Mouse (Mus musculus): ENCODE data around the gene Scn5a. TPM values are rescaled to one million over a fixed set of nuclear protein-coding genes. Genes with fewer than 3 reads are reported as not detected.

Scn5a gene
- polyA plus RNA-seq, 1 experiment: 0.41 TPM

- Histone ChIP-seq H3K27ac (ENCODE audit: insufficient read depth, low read depth, low read length) (no peak overlapping the region), H3K27me3 (ENCODE audit: control insufficient read depth, insufficient read depth, low read length) (peaks cover 8% of the 10 kb centered on the region; the same call in 1 of the 2 replicates), H3K36me3 (ENCODE audit: control insufficient read depth, insufficient read depth, low read length) (no peaks in the 10 kb centered on the region), H3K4me3 (ENCODE audit: low read depth, low read length) (no peak overlapping the region), H3K4me1 (ENCODE audit: control insufficient read depth, insufficient read depth, insufficient read length, low read length) (no peaks in the 10 kb centered on the region)
- WGBS: 86% methylated on average over 5 of the region's 5 CpGs
- TF ChIP-seq POLR2A (IDR thresholded peaks at IDR 0.05; ENCODE audit: low read depth, low read length) (no peak), CTCF (IDR thresholded peaks at IDR 0.05; ENCODE audit: extremely low read depth, insufficient read length, insufficient replicate concordance, low read depth, low read length) (no peak)
Measured at GRCm38 (mm10) chr9:119567800-119568199, 11.0 kb downstream of the Scn5a start.

- no peak for TF ChIP-seq POLR2A (IDR thresholded peaks at IDR 0.05; ENCODE audit: low read depth, low read length)
- TF ChIP-seq CTCF (IDR thresholded peaks at IDR 0.05; ENCODE audit: extremely low read depth, insufficient read length, insufficient replicate concordance, low read depth, low read length): no peak
- WGBS: 9% methylated on average over 10 of the region's 10 CpGs
Measured at GRCm38 (mm10) chr9:119566214-119566613, 12.6 kb downstream of the Scn5a start.

DNA sequence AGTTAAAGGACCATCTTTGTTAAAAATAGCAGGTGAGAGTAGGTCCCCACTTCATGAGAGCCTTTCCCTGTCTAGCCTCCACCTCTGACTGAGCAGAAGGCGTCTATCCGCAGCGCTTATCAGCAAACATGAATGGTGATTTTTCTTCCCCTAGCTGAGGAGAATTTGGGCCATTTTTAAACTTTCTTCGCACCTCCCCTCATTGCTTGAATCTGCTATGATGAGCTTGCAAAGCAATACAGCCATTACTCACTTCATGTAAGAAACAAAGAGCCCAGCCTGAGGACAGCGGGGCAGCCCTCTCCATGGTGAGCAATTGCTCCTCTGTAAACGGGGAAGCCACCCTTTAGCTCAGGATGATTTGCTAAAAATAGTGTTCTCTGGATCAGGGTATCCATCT, 14.0 kb downstream of the Scn5a start:
- no peak overlapping the region for H3K4me3 ChIP-seq (ENCODE audit: low read depth, low read length)
- no peak for TF ChIP-seq CTCF (IDR thresholded peaks at IDR 0.05; ENCODE audit: extremely low read depth, insufficient read length, insufficient replicate concordance, low read depth, low read length)
- TF ChIP-seq POLR2A (IDR thresholded peaks at IDR 0.05; ENCODE audit: low read depth, low read length): no peak
- 75% methylated on average over 6 of the region's 6 CpGs for WGBS
- H3K4me1 ChIP-seq (ENCODE audit: control insufficient read depth, insufficient read depth, insufficient read length, low read length): no peaks in the 10 kb centered on the region
- H3K36me3 ChIP-seq (ENCODE audit: control insufficient read depth, insufficient read depth, low read length): no peaks in the 10 kb centered on the region
- no peak overlapping the region for H3K27ac ChIP-seq (ENCODE audit: insufficient read depth, low read depth, low read length)
- H3K27me3 ChIP-seq (ENCODE audit: control insufficient read depth, insufficient read depth, low read length): no peaks in the 10 kb centered on the region

More at GRCm38 (mm10) chr9:119566214-119566613, 12.6 kb downstream of the Scn5a start:
- no peaks in the 10 kb centered on the region for H3K4me1 ChIP-seq (ENCODE audit: control insufficient read depth, insufficient read depth, insufficient read length, low read length)
- no peak overlapping the region for H3K4me3 ChIP-seq (ENCODE audit: low read depth, low read length)
- H3K27ac ChIP-seq (ENCODE audit: insufficient read depth, low read depth, low read length): no peak overlapping the region
- H3K36me3 ChIP-seq (ENCODE audit: control insufficient read depth, insufficient read depth, low read length): no peaks in the 10 kb centered on the region
- peaks cover 2% of the 10 kb centered on the region; the same call in 1 of the 2 replicates for H3K27me3 ChIP-seq (ENCODE audit: control insufficient read depth, insufficient read depth, low read length)

GRCm38 (mm10) chr9:119563617-119564016, 15.2 kb downstream of the Scn5a start:
- TF ChIP-seq POLR2A (IDR thresholded peaks at IDR 0.05; ENCODE audit: low read depth, low read length) (no peak), CTCF (IDR thresholded peaks at IDR 0.05; ENCODE audit: extremely low read depth, insufficient read length, insufficient replicate concordance, low read depth, low read length) (no peak)
- no peaks in the 10 kb centered on the region for H3K27me3 ChIP-seq (ENCODE audit: control insufficient read depth, insufficient read depth, low read length)
- no peak overlapping the region for H3K27ac ChIP-seq (ENCODE audit: insufficient read depth, low read depth, low read length)
- no peak overlapping the region for H3K4me3 ChIP-seq (ENCODE audit: low read depth, low read length)
- WGBS: 54% methylated on average over 6 of the region's 6 CpGs
- no peaks in the 10 kb centered on the region for H3K4me1 ChIP-seq (ENCODE audit: control insufficient read depth, insufficient read depth, insufficient read length, low read length)
- no peaks in the 10 kb centered on the region for H3K36me3 ChIP-seq (ENCODE audit: control insufficient read depth, insufficient read depth, low read length)

DNA sequence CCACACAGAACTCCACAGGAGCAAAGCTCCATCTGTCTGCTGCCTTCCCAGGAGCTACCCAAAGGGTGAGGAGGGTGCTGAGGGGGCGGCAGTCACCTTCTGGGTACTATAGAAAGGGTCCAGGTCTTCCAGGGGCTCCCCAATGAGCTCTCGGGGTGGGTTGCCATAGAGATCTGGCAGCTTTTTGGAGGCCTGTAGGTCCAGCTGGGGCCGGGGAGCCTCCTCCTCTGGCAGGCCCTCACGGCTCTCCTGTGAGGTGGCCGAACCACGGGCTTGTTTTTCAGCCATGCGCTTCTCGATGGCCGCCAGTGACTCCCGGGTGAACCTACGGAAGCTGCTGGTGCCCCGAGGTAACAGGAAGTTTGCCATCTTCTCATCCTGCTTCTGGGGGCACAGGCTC, 16.6 kb downstream of the Scn5a start:
- 75% methylated on average over 12 of the region's 12 CpGs for whole genome bisulfite sequencing
- TF ChIP-seq POLR2A (IDR thresholded peaks at IDR 0.05; ENCODE audit: low read depth, low read length) (no peak), CTCF (IDR thresholded peaks at IDR 0.05; ENCODE audit: extremely low read depth, insufficient read length, insufficient replicate concordance, low read depth, low read length) (no peak)
- H3K27ac ChIP-seq (ENCODE audit: insufficient read depth, low read depth, low read length): no peak overlapping the region

DNA sequence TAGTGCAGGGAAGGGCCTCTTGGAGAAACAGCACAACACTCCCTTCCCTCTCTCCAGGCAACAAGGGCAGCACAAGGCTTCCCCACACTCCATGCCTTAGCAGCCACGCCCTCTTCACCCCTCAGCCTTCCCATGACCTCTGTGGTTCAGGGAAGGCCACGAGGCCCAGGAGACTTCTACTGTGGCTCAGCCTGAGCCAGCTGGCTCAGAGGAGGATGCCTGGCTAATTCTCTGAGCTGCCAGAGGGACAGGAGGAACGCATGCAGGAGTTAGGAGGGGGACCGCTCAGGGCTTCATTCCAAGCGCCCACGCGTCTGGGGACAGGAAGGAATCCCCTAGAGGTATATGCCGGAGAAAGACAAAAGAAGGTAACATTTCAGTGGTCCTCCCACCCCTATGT, 17.1 kb downstream of the Scn5a start:
- Histone ChIP-seq H3K36me3 (ENCODE audit: control insufficient read depth, insufficient read depth, low read length) (no peaks in the 10 kb centered on the region), H3K4me3 (ENCODE audit: low read depth, low read length) (no peak overlapping the region), H3K4me1 (ENCODE audit: control insufficient read depth, insufficient read depth, insufficient read length, low read length) (no peaks in the 10 kb centered on the region), H3K27me3 (ENCODE audit: control insufficient read depth, insufficient read depth, low read length) (no peaks in the 10 kb centered on the region), H3K27ac (ENCODE audit: insufficient read depth, low read depth, low read length) (no peak overlapping the region)
- WGBS: 70% methylated on average over 8 of the region's 8 CpGs
- TF ChIP-seq POLR2A (IDR thresholded peaks at IDR 0.05; ENCODE audit: low read depth, low read length): no peak
- TF ChIP-seq CTCF (IDR thresholded peaks at IDR 0.05; ENCODE audit: extremely low read depth, insufficient read length, insufficient replicate concordance, low read depth, low read length): no peak

More for the DNA sequence above, 16.6 kb downstream of the Scn5a start:
- H3K4me3 ChIP-seq (ENCODE audit: low read depth, low read length): no peak overlapping the region
- H3K27me3 ChIP-seq (ENCODE audit: control insufficient read depth, insufficient read depth, low read length): no peaks in the 10 kb centered on the region
- H3K36me3 ChIP-seq (ENCODE audit: control insufficient read depth, insufficient read depth, low read length): no peaks in the 10 kb centered on the region
- no peaks in the 10 kb centered on the region for H3K4me1 ChIP-seq (ENCODE audit: control insufficient read depth, insufficient read depth, insufficient read length, low read length)

GRCm38 (mm10) chr9:119559537-119560276, 19.1 kb downstream of the Scn5a start:
- 72% methylated on average over 16 of the region's 16 CpGs for WGBS
- Histone ChIP-seq H3K4me3 (ENCODE audit: low read depth, low read length) (no peak overlapping the region), H3K27me3 (ENCODE audit: control insufficient read depth, insufficient read depth, low read length) (no peaks in the 10 kb centered on the region), H3K36me3 (ENCODE audit: control insufficient read depth, insufficient read depth, low read length) (no peaks in the 10 kb centered on the region), H3K27ac (ENCODE audit: insufficient read depth, low read depth, low read length) (no peak overlapping the region), H3K4me1 (ENCODE audit: control insufficient read depth, insufficient read depth, insufficient read length, low read length) (no peaks in the 10 kb centered on the region)
- TF ChIP-seq POLR2A (IDR thresholded peaks at IDR 0.05; ENCODE audit: low read depth, low read length): no peak
- no peak for TF ChIP-seq CTCF (IDR thresholded peaks at IDR 0.05; ENCODE audit: extremely low read depth, insufficient read length, insufficient replicate concordance, low read depth, low read length)
